Mouse (Mus musculus) forebrain, embryonic 13.5 days (tissue): ENCODE measurements at regions not wholly inside any gene's neighbourhood (a gene's known extent, or its start where the extent isn't known, plus 50 kb on each side); places are given as distances from the start of the nearest gene placed in this dataset.
A peak's percentile ranks its signal among the peaks of the same experiment; 100 is the strongest.

Source experiments
- ATAC-seq: fragments of 200-750 bp; cut with Nextera tagmentation; 2 replicates; pipeline ENCODE4 v1.8.0; 2017
- H3K27ac ChIP-seq: fragments of 300-500 bp; sonication (generic); 2 replicates; pipeline ENCODE4 v1.5.1; 2015; ENCODE audit warnings: inconsistent platforms, mild to moderate bottlenecking, moderate library complexity
- H3K27me3 ChIP-seq: fragments of 300-500 bp; sonication (generic); 2 replicates; pipeline ENCODE4 v1.6.1; 2015; ENCODE audit warnings: mild to moderate bottlenecking, inconsistent platforms
- H3K36me3 ChIP-seq: fragments of 300-500 bp; sonication (generic); 2 replicates; pipeline ENCODE4 v1.6.1; 2015; ENCODE audit warnings: mild to moderate bottlenecking, inconsistent platforms; ENCODE audit not compliant: poor library complexity, severe bottlenecking
- H3K4me1 ChIP-seq: fragments of 300-500 bp; sonication (generic); 2 replicates; pipeline ENCODE4 v1.6.1; 2015; ENCODE audit warnings: inconsistent platforms
- H3K4me2 ChIP-seq: fragments of 300-500 bp; sonication (generic); 2 replicates; pipeline ENCODE4 v1.6.1; 2015; ENCODE audit warnings: inconsistent platforms, mild to moderate bottlenecking, moderate library complexity
- H3K4me3 ChIP-seq: fragments of 300-500 bp; sonication (generic); 2 replicates; pipeline ENCODE4 v1.5.1; 2015; ENCODE audit warnings: mild to moderate bottlenecking, inconsistent platforms
- H3K9ac ChIP-seq: fragments of 300-500 bp; sonication (generic); 2 replicates; pipeline ENCODE4 v1.6.1; 2015; ENCODE audit warnings: mild to moderate bottlenecking, inconsistent platforms
- H3K9me3 ChIP-seq: fragments of 300-500 bp; sonication (generic); replicated peaks from 2 replicates; pipeline ENCODE4 v1.6.1; 2016; ENCODE audit warnings: inconsistent platforms
- WGBS: fragments of 180-500 bp; shearing (Covaris S2); methylation state at CpG from one replicate; pipeline ENCODE4 v1.1.7; 2015; 5-methylcytosine and 5-hydroxymethylcytosine counted together

GRCm38 (mm10) chr1:119197415-119197700 is 143.9 kb upstream of the Gli2 start:
- Histone ChIP-seq H3K9ac (no peak overlapping the region), H3K27me3 (no peaks in the 10 kb centered on the region), H3K4me2 (no peak overlapping the region), H3K9me3 (no peaks in the 10 kb centered on the region), H3K27ac (no peak overlapping the region), H3K4me1 (peaks cover 5% of the 10 kb centered on the region), H3K4me3 (no peak overlapping the region), H3K36me3 (no peaks in the 10 kb centered on the region)
- no peak for ATAC-seq
- WGBS, result 51% methylated on average over 7 of the region's 7 CpGs

- Histone ChIP-seq H3K4me3 (no peak overlapping the region), H3K4me1 (peaks cover 5% of the 10 kb centered on the region), H3K9ac (no peak overlapping the region), H3K27me3 (no peaks in the 10 kb centered on the region), H3K27ac (no peak overlapping the region), H3K9me3 (no peaks in the 10 kb centered on the region), H3K4me2 (no peak overlapping the region), H3K36me3 (no peaks in the 10 kb centered on the region)
- no peak for ATAC-seq
- 33% methylated on average over 13 of the region's 13 CpGs for WGBS
These were observed 143.4 kb upstream of the Gli2 start for GRCm38 (mm10) chr1:119196674-119197414.

GRCm38 (mm10) chr1:119194533-119194932 is 141.1 kb upstream of the Gli2 start:
- no peaks in the 10 kb centered on the region for H3K36me3 ChIP-seq
- no peak overlapping the region for H3K4me3 ChIP-seq
- H3K4me1 ChIP-seq, result peaks cover 6% of the 10 kb centered on the region; the same call in 1 of the 2 replicates
- no peak overlapping the region for H3K4me2 ChIP-seq
- H3K27ac ChIP-seq, result no peak overlapping the region
- H3K9me3 ChIP-seq, result no peaks in the 10 kb centered on the region
- 43% methylated on average over 6 of the region's 6 CpGs for WGBS
- no peaks in the 10 kb centered on the region for H3K27me3 ChIP-seq
- H3K9ac ChIP-seq, result no peak overlapping the region
- ATAC-seq, result no peak

GRCm38 (mm10) chr1:119191177-119191576 is 137.8 kb upstream of the Gli2 start:
- H3K27me3 ChIP-seq, result no peaks in the 10 kb centered on the region
- H3K4me1 ChIP-seq, result peaks cover 12% of the 10 kb centered on the region; the same call in 1 of the 2 replicates
- no peak for ATAC-seq
- H3K4me2 ChIP-seq, result no peak overlapping the region
- H3K9ac ChIP-seq, result no peak overlapping the region
- no peaks in the 10 kb centered on the region for H3K36me3 ChIP-seq
- WGBS, result 85% methylated on average over 2 of the region's 2 CpGs
- no peak overlapping the region for H3K27ac ChIP-seq
- no peak overlapping the region for H3K4me3 ChIP-seq
- no peaks in the 10 kb centered on the region for H3K9me3 ChIP-seq

DNA sequence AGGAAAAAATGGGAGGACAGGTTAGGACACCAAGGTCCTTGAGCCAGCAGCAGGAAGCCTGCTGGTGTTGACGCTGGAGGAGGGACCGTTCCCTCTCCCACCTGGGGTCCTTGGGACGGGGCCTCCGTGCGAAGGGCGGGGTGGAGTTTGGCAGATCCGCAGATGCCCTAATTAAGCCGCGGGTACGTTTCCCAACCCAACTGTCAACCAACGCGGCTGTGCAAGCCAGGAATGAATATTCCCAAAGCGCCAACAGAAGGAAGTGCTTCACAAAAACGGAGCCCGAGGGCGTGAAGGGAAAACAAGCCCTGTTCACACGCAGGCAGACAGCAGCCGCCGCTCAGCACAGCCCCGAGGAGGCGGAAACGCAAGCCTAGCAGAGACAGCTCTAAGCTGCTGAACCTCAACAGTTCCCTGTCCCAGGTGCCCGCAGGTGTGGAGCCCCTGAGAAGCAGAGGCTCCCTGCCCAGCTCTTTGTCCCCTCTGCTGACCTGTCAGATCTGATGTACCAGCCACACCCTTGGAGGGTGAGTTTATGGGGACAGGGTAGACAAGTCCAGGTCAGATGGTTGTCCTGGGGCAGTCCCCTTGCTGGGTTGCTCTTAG is 136.1 kb upstream of the Gli2 start:
- no peaks in the 10 kb centered on the region for H3K9me3 ChIP-seq
- H3K27me3 ChIP-seq, result no peaks in the 10 kb centered on the region
- H3K4me2 ChIP-seq, result peak overlapping the region; percentile 55
- H3K36me3 ChIP-seq, result no peaks in the 10 kb centered on the region
- peak overlapping the region; percentile 24 for H3K4me3 ChIP-seq
- peaks cover 12% of the 10 kb centered on the region; the same call in 1 of the 2 replicates for H3K4me1 ChIP-seq
- H3K27ac ChIP-seq, result peak overlapping the region; percentile 52
- under 1% methylated on average over 23 of the region's 23 CpGs for WGBS
- peak; percentile 87 for ATAC-seq
- peak overlapping the region; percentile 51 for H3K9ac ChIP-seq

DNA sequence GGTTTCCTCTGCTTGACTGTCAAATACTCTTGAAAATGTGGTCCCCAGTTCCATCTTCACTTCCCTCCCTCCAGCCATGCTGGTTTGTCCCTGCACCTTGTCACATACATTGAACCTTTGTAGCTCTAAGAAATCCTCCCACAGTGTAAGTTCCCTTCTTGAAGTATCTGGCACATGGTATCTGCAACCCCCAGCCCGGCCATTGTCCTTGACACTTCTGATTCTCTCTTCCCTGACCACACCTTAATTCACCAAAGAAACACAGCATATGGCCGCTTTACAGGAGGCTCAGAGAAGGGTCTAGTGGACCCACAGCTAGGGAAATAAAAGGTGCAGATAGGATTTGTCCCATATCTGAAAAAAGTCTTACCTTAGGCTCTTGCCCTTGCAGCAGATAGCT is 133.9 kb upstream of the Gli2 start:
- no peak for ATAC-seq
- no peaks in the 10 kb centered on the region for H3K36me3 ChIP-seq
- H3K4me2 ChIP-seq, result no peak overlapping the region
- H3K27ac ChIP-seq, result no peak overlapping the region
- H3K4me1 ChIP-seq, result peaks cover 12% of the 10 kb centered on the region; the same call in 1 of the 2 replicates
- no peaks in the 10 kb centered on the region for H3K27me3 ChIP-seq
- no peak overlapping the region for H3K9ac ChIP-seq
- H3K4me3 ChIP-seq, result no peak overlapping the region
- no peaks in the 10 kb centered on the region for H3K9me3 ChIP-seq
- 87% methylated on average over 2 of the region's 2 CpGs for WGBS

DNA sequence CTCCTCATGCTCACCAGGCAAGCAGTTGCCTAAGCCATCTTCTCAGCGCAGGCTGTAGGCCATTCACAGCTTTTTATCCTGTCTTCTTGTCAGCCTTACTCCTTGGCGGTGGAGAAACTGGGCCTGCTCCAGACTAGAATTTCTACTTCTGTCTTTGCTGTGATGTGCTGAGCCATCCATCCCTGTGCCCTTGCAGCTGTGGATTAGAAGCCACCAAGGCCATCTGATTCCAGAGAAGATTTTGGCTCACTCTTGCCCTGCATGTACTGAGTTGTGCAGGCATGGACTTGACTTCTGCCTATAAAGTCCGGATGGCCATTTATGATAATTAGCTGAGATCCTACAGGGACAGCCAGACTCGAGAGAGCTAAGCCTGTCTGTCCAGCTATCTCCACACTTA is 133.4 kb upstream of the Gli2 start:
- no peak for ATAC-seq
- 90% methylated on average over 4 of the region's 4 CpGs for WGBS
- Histone ChIP-seq H3K4me3 (no peak overlapping the region), H3K4me2 (no peak overlapping the region), H3K4me1 (peaks cover 12% of the 10 kb centered on the region; the same call in 1 of the 2 replicates), H3K27me3 (no peaks in the 10 kb centered on the region), H3K27ac (no peak overlapping the region), H3K9ac (no peak overlapping the region), H3K36me3 (no peaks in the 10 kb centered on the region), H3K9me3 (no peaks in the 10 kb centered on the region)

GRCm38 (mm10) chr1:119183558-119184270 is 130.3 kb upstream of the Gli2 start:
- 86% methylated on average over 17 of the region's 17 CpGs for WGBS
- H3K27me3 ChIP-seq, result no peaks in the 10 kb centered on the region
- H3K9ac ChIP-seq, result no peak overlapping the region
- no peaks in the 10 kb centered on the region for H3K9me3 ChIP-seq
- no peaks in the 10 kb centered on the region for H3K4me1 ChIP-seq
- H3K36me3 ChIP-seq, result no peaks in the 10 kb centered on the region
- ATAC-seq, result no peak
- no peak overlapping the region for H3K4me3 ChIP-seq
- H3K27ac ChIP-seq, result no peak overlapping the region
- H3K4me2 ChIP-seq, result no peak overlapping the region

DNA sequence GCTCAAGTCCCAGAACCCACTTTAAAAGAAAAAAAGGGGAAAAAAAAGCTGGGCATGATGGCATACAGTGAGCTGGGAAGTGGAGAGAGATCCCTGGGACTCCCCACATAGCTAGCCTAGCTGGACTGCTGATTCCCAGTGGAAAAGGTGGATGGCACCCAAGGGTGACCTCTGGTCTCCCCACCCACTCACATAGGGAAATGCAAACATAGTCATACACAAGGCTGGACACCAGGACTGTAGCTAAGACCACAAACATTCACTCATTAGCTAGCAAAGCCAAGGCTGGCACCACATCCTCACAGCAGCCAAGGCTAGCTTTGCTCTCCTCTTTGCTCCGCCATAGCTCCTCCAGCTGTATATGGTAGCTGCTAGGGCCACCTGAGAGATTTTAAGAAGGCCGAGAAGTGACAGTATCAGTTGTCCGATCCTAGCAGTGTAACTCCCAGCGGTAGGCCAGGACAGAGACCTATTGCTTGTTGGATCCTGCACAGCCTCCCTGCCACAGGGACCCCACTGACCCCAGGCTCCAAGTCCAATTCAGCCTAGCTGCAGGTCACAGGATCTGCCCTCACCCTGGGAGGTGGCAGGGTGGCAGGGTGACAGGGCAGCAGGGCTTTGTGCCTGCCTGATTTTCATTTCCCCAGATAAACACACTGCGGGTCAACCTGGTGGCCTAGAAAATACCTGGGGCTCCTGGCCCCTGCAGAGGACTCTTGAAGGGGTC is 119.8 kb upstream of the Gli2 start:
- no peak for ATAC-seq
- H3K4me2 ChIP-seq, result no peak overlapping the region
- H3K36me3 ChIP-seq, result no peaks in the 10 kb centered on the region
- no peak overlapping the region for H3K27ac ChIP-seq
- no peaks in the 10 kb centered on the region for H3K4me1 ChIP-seq
- H3K9me3 ChIP-seq, result no peaks in the 10 kb centered on the region
- no peak overlapping the region for H3K9ac ChIP-seq
- 80% methylated on average over 5 of the region's 5 CpGs for WGBS
- H3K4me3 ChIP-seq, result no peak overlapping the region
- no peaks in the 10 kb centered on the region for H3K27me3 ChIP-seq

GRCm38 (mm10) chr1:119167443-119167842 is 114.0 kb upstream of the Gli2 start:
- H3K4me3 ChIP-seq, result no peak overlapping the region
- no peaks in the 10 kb centered on the region for H3K4me1 ChIP-seq
- no peak overlapping the region for H3K27ac ChIP-seq
- H3K9me3 ChIP-seq, result no peaks in the 10 kb centered on the region
- ATAC-seq, result no peak
- H3K9ac ChIP-seq, result no peak overlapping the region
- H3K4me2 ChIP-seq, result no peak overlapping the region
- no peaks in the 10 kb centered on the region for H3K36me3 ChIP-seq
- 70% methylated on average over 5 of the region's 5 CpGs for WGBS
- no peaks in the 10 kb centered on the region for H3K27me3 ChIP-seq

DNA sequence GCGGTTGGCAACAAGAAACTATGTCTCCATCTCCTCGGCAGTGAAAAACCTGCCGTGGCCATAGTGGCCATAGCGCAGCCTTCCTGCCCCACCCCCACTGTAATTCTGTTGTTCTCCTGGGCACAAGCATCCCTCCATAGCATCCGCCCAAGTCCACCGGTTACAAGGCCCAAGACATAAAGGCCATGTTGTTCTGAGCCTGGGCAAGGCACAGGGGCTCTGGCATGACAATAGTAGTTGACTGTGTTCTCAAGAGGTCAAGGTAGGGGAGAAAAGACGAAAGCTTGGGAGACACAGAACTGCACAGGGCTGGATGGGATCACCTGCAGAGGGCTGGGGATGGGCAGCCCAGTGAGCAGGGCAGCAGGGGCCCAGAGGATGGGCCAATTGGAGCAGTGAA is 112.9 kb upstream of the Gli2 start:
- no peaks in the 10 kb centered on the region for H3K27me3 ChIP-seq
- H3K9me3 ChIP-seq, result no peaks in the 10 kb centered on the region
- H3K4me2 ChIP-seq, result no peak overlapping the region
- no peak for ATAC-seq
- no peaks in the 10 kb centered on the region for H3K4me1 ChIP-seq
- no peaks in the 10 kb centered on the region for H3K36me3 ChIP-seq
- H3K9ac ChIP-seq, result no peak overlapping the region
- no peak overlapping the region for H3K4me3 ChIP-seq
- WGBS, result 64% methylated on average over 7 of the region's 7 CpGs
- H3K27ac ChIP-seq, result no peak overlapping the region

DNA sequence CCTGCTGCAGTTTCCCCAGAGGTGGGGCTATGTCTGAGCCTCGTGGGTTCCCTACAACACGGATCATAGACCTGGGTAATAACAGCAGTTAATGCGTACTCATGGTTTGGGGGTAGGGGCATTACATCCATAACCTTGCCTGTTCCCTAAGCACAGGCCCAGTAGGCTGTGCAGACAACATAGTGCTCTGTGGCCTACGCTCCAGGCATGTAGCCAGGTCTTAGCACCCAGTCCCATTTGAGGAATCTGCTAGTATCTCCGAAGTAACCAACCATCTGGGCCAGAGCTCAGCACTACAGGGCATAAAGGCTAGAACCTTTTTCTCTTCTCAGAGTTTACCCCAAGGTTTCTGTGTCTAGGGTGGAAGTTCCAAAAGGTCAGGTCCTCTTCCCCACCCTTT is 111.4 kb upstream of the Gli2 start:
- WGBS, result 89% methylated on average over 5 of the region's 5 CpGs
- Histone ChIP-seq H3K9me3 (no peaks in the 10 kb centered on the region), H3K4me1 (no peaks in the 10 kb centered on the region), H3K4me2 (no peak overlapping the region), H3K4me3 (no peak overlapping the region), H3K27ac (no peak overlapping the region), H3K36me3 (no peaks in the 10 kb centered on the region), H3K27me3 (no peaks in the 10 kb centered on the region), H3K9ac (no peak overlapping the region)
- ATAC-seq, result no peak
